Mouse (Mus musculus): ENCODE measurements around the gene Ptpn11. TPM values are rescaled to one million over a fixed set of nuclear protein-coding genes. Genes with fewer than 3 reads are reported as not detected.
"Not testable (repeated sequence)": the region's sequence is repeated elsewhere in the genome, so short reads cannot be mapped to it uniquely, and the experiment has no call there.

Gene Ptpn11
- polyA plus RNA-seq, 1 experiment from 2014 or later: 26.4 TPM

DNA sequence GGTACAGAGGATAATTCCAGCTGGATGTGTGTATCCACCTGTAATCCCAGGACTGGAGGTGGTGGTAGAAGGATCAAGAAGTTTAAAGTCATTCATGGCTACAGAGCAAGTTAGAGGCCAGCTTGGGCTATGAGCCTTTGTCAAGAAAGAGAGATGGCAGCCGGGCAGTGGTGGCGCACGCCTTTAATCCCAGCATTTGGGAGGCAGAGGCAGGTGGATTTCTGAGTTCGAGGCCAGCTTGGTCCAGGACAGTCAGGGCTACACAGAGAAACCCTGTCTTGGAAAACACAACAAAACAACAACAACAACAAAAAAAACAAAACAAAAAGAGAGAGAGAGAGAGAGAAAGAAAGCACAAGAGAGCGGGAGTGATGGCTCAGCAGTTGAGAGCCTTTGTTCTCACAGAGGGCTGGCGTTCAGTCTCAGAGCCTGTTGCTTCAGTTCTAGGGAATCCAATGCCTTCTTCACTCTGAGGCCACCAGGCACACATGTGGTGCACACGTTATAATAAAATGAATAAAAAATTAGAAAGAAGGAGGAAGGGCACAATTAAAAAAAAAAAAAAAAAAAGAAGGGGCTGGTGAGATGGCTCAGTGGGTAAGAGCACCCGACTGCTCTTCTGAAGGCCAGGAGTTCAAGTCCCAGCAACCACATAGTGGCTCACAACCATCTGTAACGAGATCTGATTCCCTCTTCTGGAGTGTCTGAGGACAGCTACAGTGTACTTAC lies 25.6 kb upstream of the Ptpn11 start:
- H3K4me2 ChIP-seq (replicated peaks); H3K4me3 ChIP-seq (replicated peaks; ENCODE audit: low read length); H3K4me1 ChIP-seq (replicated peaks; ENCODE audit: control insufficient read depth, insufficient read depth, low read length); H3K9me3 ChIP-seq (ENCODE audit: control insufficient read depth, low read length); ATAC-seq (ENCODE audit: low FRiP score); DNase-seq (ENCODE audit: low spot score); H3K27ac ChIP-seq; H3K27me3 ChIP-seq (ENCODE audit: control insufficient read depth, insufficient read depth, low read length); H3K9ac ChIP-seq: not testable (repeated sequence)
- 86% methylated on average over 9 of the region's 9 CpGs for WGBS
- peaks cover 16% of the 10 kb centered on the region for H3K36me3 ChIP-seq (replicated peaks; ENCODE audit: control insufficient read depth, insufficient read depth)

DNA sequence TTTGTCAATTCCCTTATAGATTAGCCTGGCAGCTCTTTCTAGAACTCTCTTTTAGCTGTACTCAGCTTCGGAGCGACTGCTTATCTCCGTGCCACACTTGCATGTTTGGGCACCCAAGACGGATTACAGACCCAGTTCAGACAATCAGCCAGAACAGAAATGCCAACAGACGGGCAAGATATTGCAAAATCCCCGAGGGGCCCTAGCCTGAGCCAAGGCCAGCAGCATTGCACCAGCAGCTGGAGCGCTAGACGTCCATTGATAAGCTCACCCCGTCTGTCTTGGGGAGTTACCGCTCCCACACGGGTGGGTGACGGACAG lies 24.9 kb upstream of the Ptpn11 start:
- H3K4me3 ChIP-seq (replicated peaks; ENCODE audit: low read length): no peak overlapping the region
- H3K9me3 ChIP-seq (ENCODE audit: control insufficient read depth, low read length): no peaks in the 10 kb centered on the region
- no peaks in the 10 kb centered on the region for H3K4me1 ChIP-seq (replicated peaks; ENCODE audit: control insufficient read depth, insufficient read depth, low read length)
- H3K4me2 ChIP-seq (replicated peaks): no peak overlapping the region
- H3K27me3 ChIP-seq (ENCODE audit: control insufficient read depth, insufficient read depth, low read length): no peaks in the 10 kb centered on the region
- H3K36me3 ChIP-seq (replicated peaks; ENCODE audit: control insufficient read depth, insufficient read depth): peaks cover 22% of the 10 kb centered on the region
- WGBS: 69% methylated on average over 12 of the region's 12 CpGs
- no peak overlapping the region for H3K9ac ChIP-seq
- ATAC-seq (ENCODE audit: low FRiP score): no peak
- DNase-seq (ENCODE audit: low spot score): no peak
- no peak overlapping the region for H3K27ac ChIP-seq

- Histone ChIP-seq H3K4me1 (replicated peaks; ENCODE audit: control insufficient read depth, insufficient read depth, low read length) (no peaks in the 10 kb centered on the region), H3K27ac (no peak overlapping the region), H3K9me3 (ENCODE audit: control insufficient read depth, low read length) (no peaks in the 10 kb centered on the region), H3K4me2 (replicated peaks) (no peak overlapping the region), H3K4me3 (replicated peaks; ENCODE audit: low read length) (no peak overlapping the region), H3K9ac (no peak overlapping the region), H3K36me3 (replicated peaks; ENCODE audit: control insufficient read depth, insufficient read depth) (peaks cover 28% of the 10 kb centered on the region), H3K27me3 (ENCODE audit: control insufficient read depth, insufficient read depth, low read length) (no peaks in the 10 kb centered on the region)
- ATAC-seq (ENCODE audit: low FRiP score) (no peak), DNase-seq (ENCODE audit: low spot score) (peak; percentile 86)
- WGBS: 52% methylated on average over 13 of the region's 13 CpGs
These were observed 24.4 kb upstream of the Ptpn11 start for GRCm38 (mm10) chr5:121215380-121216125.

DNA sequence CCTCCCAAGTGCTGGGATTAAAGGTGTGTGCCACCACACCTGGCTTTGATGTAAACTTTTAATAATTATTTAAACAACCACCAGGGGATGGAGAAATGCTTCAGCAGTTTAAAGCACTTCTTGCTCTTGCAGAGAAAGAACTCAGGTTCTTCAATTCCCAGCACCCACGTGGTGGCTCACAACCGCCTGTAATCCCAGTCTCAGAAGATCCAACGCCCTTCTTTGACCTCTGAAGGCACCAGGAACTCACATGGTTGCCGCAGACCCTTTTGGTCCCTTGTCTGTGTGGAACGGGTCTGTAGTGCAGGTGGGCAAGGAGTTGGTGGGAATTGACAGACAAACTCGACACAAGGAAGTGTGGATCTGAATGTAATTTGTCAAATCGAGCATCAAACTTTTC lies 23.5 kb upstream of the Ptpn11 start:
- 59% methylated on average over 7 of the region's 7 CpGs for WGBS
- no peak overlapping the region for H3K9ac ChIP-seq
- no peak overlapping the region for H3K4me3 ChIP-seq (replicated peaks; ENCODE audit: low read length)

GRCm38 (mm10) chr5:121212108-121212507 lies 20.9 kb upstream of the Ptpn11 start:
- H3K36me3 ChIP-seq (replicated peaks; ENCODE audit: control insufficient read depth, insufficient read depth): peaks cover 62% of the 10 kb centered on the region
- H3K27ac ChIP-seq: no peak overlapping the region
- H3K27me3 ChIP-seq (ENCODE audit: control insufficient read depth, insufficient read depth, low read length): no peaks in the 10 kb centered on the region
- H3K9ac ChIP-seq: no peak overlapping the region
- no peak overlapping the region for H3K4me3 ChIP-seq (replicated peaks; ENCODE audit: low read length)
- no peaks in the 10 kb centered on the region for H3K4me1 ChIP-seq (replicated peaks; ENCODE audit: control insufficient read depth, insufficient read depth, low read length)
- H3K4me2 ChIP-seq (replicated peaks): no peak overlapping the region
- 93% methylated on average over 6 of the region's 6 CpGs for WGBS
- DNase-seq (ENCODE audit: low spot score): no peak
- no peak for ATAC-seq (ENCODE audit: low FRiP score)
- no peaks in the 10 kb centered on the region for H3K9me3 ChIP-seq (ENCODE audit: control insufficient read depth, low read length)

More for the DNA sequence above, 23.5 kb upstream of the Ptpn11 start:
- Histone ChIP-seq H3K4me2 (replicated peaks) (no peak overlapping the region), H3K27me3 (ENCODE audit: control insufficient read depth, insufficient read depth, low read length) (no peaks in the 10 kb centered on the region), H3K9me3 (ENCODE audit: control insufficient read depth, low read length) (no peaks in the 10 kb centered on the region), H3K27ac (no peak overlapping the region), H3K4me1 (replicated peaks; ENCODE audit: control insufficient read depth, insufficient read depth, low read length) (no peaks in the 10 kb centered on the region), H3K36me3 (replicated peaks; ENCODE audit: control insufficient read depth, insufficient read depth) (peaks cover 36% of the 10 kb centered on the region)
- no peak for DNase-seq (ENCODE audit: low spot score)
- no peak for ATAC-seq (ENCODE audit: low FRiP score)

DNA sequence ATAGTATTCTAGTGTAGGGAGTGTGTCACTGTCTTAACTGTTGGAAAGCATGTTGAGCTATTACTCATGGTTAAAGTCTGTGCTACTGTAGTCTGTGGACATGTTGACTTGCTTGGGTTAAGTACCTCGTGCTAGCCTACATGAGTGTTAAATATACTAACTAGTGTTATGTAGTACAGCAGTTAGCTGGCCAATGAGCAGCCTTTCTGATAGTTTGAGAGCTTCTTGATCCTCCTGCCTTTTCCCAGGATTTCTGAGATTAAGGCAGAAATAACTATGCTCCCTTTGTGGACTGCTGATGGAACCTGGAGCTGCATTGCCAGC lies 19.4 kb upstream of the Ptpn11 start:
- no peak overlapping the region for H3K9ac ChIP-seq
- peaks cover 78% of the 10 kb centered on the region for H3K36me3 ChIP-seq (replicated peaks; ENCODE audit: control insufficient read depth, insufficient read depth)
- no peak overlapping the region for H3K4me3 ChIP-seq (replicated peaks; ENCODE audit: low read length)
- DNase-seq (ENCODE audit: low spot score): no peak
- no peak for ATAC-seq (ENCODE audit: low FRiP score)
- peaks cover 8% of the 10 kb centered on the region; the same call in 1 of the 2 replicates for H3K4me1 ChIP-seq (replicated peaks; ENCODE audit: control insufficient read depth, insufficient read depth, low read length)
- no peaks in the 10 kb centered on the region for H3K9me3 ChIP-seq (ENCODE audit: control insufficient read depth, low read length)
- no peaks in the 10 kb centered on the region for H3K27me3 ChIP-seq (ENCODE audit: control insufficient read depth, insufficient read depth, low read length)
- WGBS: 90% methylated on average over 1 of the region's 1 CpGs
- no peak overlapping the region for H3K4me2 ChIP-seq (replicated peaks)
- H3K27ac ChIP-seq: no peak overlapping the region

DNA sequence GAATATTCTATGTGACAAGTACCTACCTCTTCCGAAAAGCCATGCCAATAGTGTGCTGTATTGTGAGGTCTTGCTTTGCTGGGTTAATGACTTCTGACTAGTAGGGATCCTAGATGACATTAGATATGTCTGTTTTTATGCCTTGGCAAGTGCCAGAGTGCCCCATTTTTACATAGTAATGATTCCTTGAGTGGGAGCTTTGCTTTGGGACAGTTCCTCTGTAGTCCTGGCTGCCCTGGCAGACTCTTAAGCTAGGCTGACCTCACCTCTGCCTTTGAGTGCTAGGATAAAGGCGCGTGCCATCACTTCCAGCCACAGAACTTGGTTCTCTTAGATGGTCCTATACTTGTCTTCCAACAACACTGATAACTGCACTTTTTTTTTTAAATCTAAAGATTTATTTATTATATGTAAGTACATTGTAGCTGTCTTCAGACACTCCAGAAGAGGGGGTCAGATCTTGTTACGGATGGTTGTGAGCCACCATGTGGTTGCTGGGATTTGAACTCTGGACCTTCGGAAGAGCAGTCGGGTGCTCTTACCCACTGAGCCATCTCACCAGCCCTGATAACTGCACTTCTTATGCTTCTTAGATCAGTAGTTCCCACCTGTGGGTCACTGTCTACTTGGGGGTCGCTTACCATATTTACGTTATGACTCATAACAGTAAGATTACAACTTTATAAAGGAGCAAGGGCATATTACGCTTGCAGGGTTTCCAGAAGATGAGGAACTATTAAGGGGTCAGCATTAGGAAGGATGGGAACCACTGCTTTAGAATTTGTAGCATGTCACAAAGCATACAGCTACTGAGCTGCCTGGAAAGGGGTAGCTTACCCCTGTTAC lies 18.8 kb upstream of the Ptpn11 start:
- no peak overlapping the region for H3K4me3 ChIP-seq (replicated peaks; ENCODE audit: low read length)
- H3K36me3 ChIP-seq (replicated peaks; ENCODE audit: control insufficient read depth, insufficient read depth): peaks cover 79% of the 10 kb centered on the region
- no peak overlapping the region for H3K27ac ChIP-seq
- peaks cover 14% of the 10 kb centered on the region; the same call in 1 of the 2 replicates for H3K4me1 ChIP-seq (replicated peaks; ENCODE audit: control insufficient read depth, insufficient read depth, low read length)
- H3K4me2 ChIP-seq (replicated peaks): no peak overlapping the region
- WGBS: 95% methylated on average over 9 of the region's 9 CpGs
- H3K27me3 ChIP-seq (ENCODE audit: control insufficient read depth, insufficient read depth, low read length): no peaks in the 10 kb centered on the region
- ATAC-seq (ENCODE audit: low FRiP score): no peak
- DNase-seq (ENCODE audit: low spot score): no peak
- no peak overlapping the region for H3K9ac ChIP-seq
- no peaks in the 10 kb centered on the region for H3K9me3 ChIP-seq (ENCODE audit: control insufficient read depth, low read length)

- peaks cover 65% of the 10 kb centered on the region for H3K36me3 ChIP-seq (replicated peaks; ENCODE audit: control insufficient read depth, insufficient read depth)
- H3K9me3 ChIP-seq (ENCODE audit: control insufficient read depth, low read length): no peaks in the 10 kb centered on the region
- no peaks in the 10 kb centered on the region for H3K27me3 ChIP-seq (ENCODE audit: control insufficient read depth, insufficient read depth, low read length)
- no peak overlapping the region for H3K4me2 ChIP-seq (replicated peaks)
- 90% methylated on average over 3 of the region's 3 CpGs for WGBS
- no peak overlapping the region for H3K27ac ChIP-seq
- ATAC-seq (ENCODE audit: low FRiP score): no peak
- H3K4me1 ChIP-seq (replicated peaks; ENCODE audit: control insufficient read depth, insufficient read depth, low read length): peaks cover 14% of the 10 kb centered on the region; the same call in 1 of the 2 replicates
- no peak for DNase-seq (ENCODE audit: low spot score)
- no peak overlapping the region for H3K4me3 ChIP-seq (replicated peaks; ENCODE audit: low read length)
- no peak overlapping the region for H3K9ac ChIP-seq
These were observed 15.8 kb upstream of the Ptpn11 start for GRCm38 (mm10) chr5:121206984-121207383.

DNA sequence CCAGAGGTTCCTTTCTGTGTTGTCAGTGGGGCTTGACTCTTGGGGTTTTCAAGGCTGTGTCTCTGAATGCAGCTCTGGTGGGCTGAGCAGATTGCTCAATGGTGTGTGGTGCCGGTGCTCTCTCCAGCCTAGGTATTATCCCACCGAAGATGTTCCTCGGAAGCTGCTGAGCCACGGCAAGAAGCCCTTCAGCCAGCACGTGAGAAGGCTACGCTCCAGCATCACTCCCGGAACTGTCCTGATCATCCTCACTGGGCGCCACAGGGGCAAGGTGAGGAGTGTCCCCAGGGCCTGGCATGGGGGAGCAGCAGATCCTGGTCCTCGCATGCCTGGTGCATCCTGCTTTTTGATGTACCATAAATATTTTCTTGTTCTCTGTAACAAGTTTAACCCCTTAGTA lies 15.3 kb upstream of the Ptpn11 start:
- Histone ChIP-seq H3K9ac (no peak overlapping the region), H3K9me3 (ENCODE audit: control insufficient read depth, low read length) (no peaks in the 10 kb centered on the region), H3K4me3 (replicated peaks; ENCODE audit: low read length) (no peak overlapping the region), H3K27me3 (ENCODE audit: control insufficient read depth, insufficient read depth, low read length) (no peaks in the 10 kb centered on the region), H3K27ac (no peak overlapping the region), H3K36me3 (replicated peaks; ENCODE audit: control insufficient read depth, insufficient read depth) (peaks cover 61% of the 10 kb centered on the region), H3K4me1 (replicated peaks; ENCODE audit: control insufficient read depth, insufficient read depth, low read length) (peaks cover 14% of the 10 kb centered on the region; the same call in 1 of the 2 replicates), H3K4me2 (replicated peaks) (no peak overlapping the region)
- no peak for ATAC-seq (ENCODE audit: low FRiP score)
- DNase-seq (ENCODE audit: low spot score): no peak
- 86% methylated on average over 9 of the region's 9 CpGs for WGBS

Data from hindbrain, embryonic 14.5 days (tissue).